Mouse (Mus musculus) CH12.LX (cell line): ENCODE measurements around the gene Ccdc92. TPM values are rescaled to one million over a fixed set of nuclear protein-coding genes. Genes with fewer than 3 reads are reported as not detected.

ENCODE experiments used
- DNase-seq: peaks from one replicate; pipeline ENCODE4 v3.0.0-alpha.2; 2013; ENCODE audit errors: extremely low read depth
- H3K27ac ChIP-seq: 2 replicates; pipeline ENCODE4 v1.5.1; 2012; ENCODE audit warnings: low read depth, mild to moderate bottlenecking, control low read depth, moderate library complexity; ENCODE audit not compliant: insufficient read depth
- H3K27me3 ChIP-seq: replicated peaks from 2 replicates; pipeline ENCODE3; 2012; ENCODE audit warnings: inconsistent platforms
- H3K36me3 ChIP-seq, 2 experiments: replicated peaks in 1 of 2; 2 replicates each; pipeline versions ENCODE3 to v1.6.1; 2012; ENCODE audit warnings: inconsistent platforms in 1 of 2, low read length in 1 of 2, mild to moderate bottlenecking in 1 of 2, mixed read lengths in 1 of 2, moderate library complexity in 1 of 2; ENCODE audit not compliant: control insufficient read depth in 1 of 2, insufficient read depth in 1 of 2
- H3K4me1 ChIP-seq, 2 experiments: 2 replicates each; pipeline ENCODE4 v1.6.1; 2012; ENCODE audit warnings: inconsistent platforms in 1 of 2, moderate library complexity in 1 of 2; ENCODE audit not compliant: insufficient read depth in 2 of 2, control insufficient read depth in 1 of 2
- H3K4me2 ChIP-seq: 2 replicates; pipeline ENCODE4 v1.6.1; 2012; ENCODE audit warnings: low read depth, mild to moderate bottlenecking, control low read depth; ENCODE audit not compliant: poor library complexity, insufficient read depth, severe bottlenecking
- H3K4me3 ChIP-seq, 3 experiments: fragments of 150-350 bp in 1 of 3; sonication (generic) in 1 of 3; replicated peaks in 1 of 3; 2 replicates each; pipeline versions ENCODE3 to v1.5.1; 2011 to 2012; ENCODE audit warnings: low read depth in 2 of 3, low read length in 2 of 3, mild to moderate bottlenecking in 2 of 3, moderate library complexity in 2 of 3, control low read depth in 1 of 3, improper control_type of control experiment in 1 of 3, inconsistent platforms in 1 of 3, mixed read lengths in 1 of 3; ENCODE audit not compliant: poor library complexity in 1 of 3
- H3K79me2 ChIP-seq: replicated peaks from 2 replicates; pipeline ENCODE4 v1.6.1; 2012; ENCODE audit warnings: mild to moderate bottlenecking, moderate library complexity; ENCODE audit not compliant: control insufficient read depth, poor library complexity, insufficient read depth, severe bottlenecking; ENCODE audit errors: extremely low read depth
- H3K9ac ChIP-seq: 2 replicates; pipeline ENCODE4 v1.6.1; 2012; ENCODE audit warnings: low read depth, mild to moderate bottlenecking, control low read depth, moderate library complexity; ENCODE audit not compliant: insufficient read depth
- H3K9me3 ChIP-seq: replicated peaks from 2 replicates; pipeline ENCODE3; 2012; ENCODE audit warnings: low read length, inconsistent platforms, mixed read lengths
- BHLHE40 ChIP-seq: IDR thresholded peaks from 2 replicates; pipeline ENCODE4 v1.6.1; 2011; ENCODE audit warnings: mild to moderate bottlenecking, low read depth, low read length, improper control_type of control experiment
- CTCF ChIP-seq, 2 experiments: IDR thresholded peaks in 1 of 2; conservative IDR thresholded peaks in 1 of 2; 2 replicates each; pipeline ENCODE4 v1.5.1; 2011 to 2012; ENCODE audit warnings: low read depth in 2 of 2, low read length in 2 of 2, improper control_type of control experiment in 1 of 2, inconsistent platforms in 1 of 2, mild to moderate bottlenecking in 1 of 2, moderate library complexity in 1 of 2
- E2F4 ChIP-seq: IDR thresholded peaks from 2 replicates; pipeline ENCODE4 v1.6.1; 2011; ENCODE audit warnings: low read depth, low read length, improper control_type of control experiment; ENCODE audit not compliant: insufficient replicate concordance
- ELF1 ChIP-seq: IDR thresholded peaks from 2 replicates; pipeline ENCODE4 v1.6.1; 2014; ENCODE audit warnings: low read depth, mild to moderate bottlenecking, inconsistent platforms, low read length, improper control_type of control experiment
- HCFC1 ChIP-seq: IDR thresholded peaks from 2 replicates; pipeline ENCODE4 v1.6.1; 2012; ENCODE audit warnings: low read depth, mild to moderate bottlenecking, inconsistent platforms, low read length, improper control_type of control experiment
- IRF4 ChIP-seq: IDR thresholded peaks from 2 replicates; pipeline ENCODE4 v1.6.1; 2014; ENCODE audit warnings: low read depth, mild to moderate bottlenecking, inconsistent platforms, low read length, improper control_type of control experiment
- JUN ChIP-seq: IDR thresholded peaks from 2 replicates; pipeline ENCODE4 v1.6.1; 2011; ENCODE audit warnings: low read depth, mild to moderate bottlenecking, low read length, improper control_type of control experiment, moderate library complexity; ENCODE audit not compliant: insufficient read depth
- JUND ChIP-seq: conservative IDR thresholded peaks from 2 replicates; pipeline ENCODE4 v1.6.1; 2011; ENCODE audit warnings: low read depth, low read length, improper control_type of control experiment
- KAT2A ChIP-seq: IDR thresholded peaks from 2 replicates; pipeline ENCODE4 v1.6.1; 2012; ENCODE audit warnings: low read length, improper control_type of control experiment, inconsistent platforms; ENCODE audit not compliant: insufficient replicate concordance
- MAFK ChIP-seq: IDR thresholded peaks from 2 replicates; pipeline ENCODE4 v1.6.1; 2011; ENCODE audit warnings: low read length, improper control_type of control experiment; ENCODE audit not compliant: insufficient replicate concordance
- MAX ChIP-seq: IDR thresholded peaks from 2 replicates; pipeline ENCODE4 v1.6.1; 2011; ENCODE audit warnings: low read length, improper control_type of control experiment
- MAZ ChIP-seq: IDR thresholded peaks from 2 replicates; pipeline ENCODE4 v1.6.1; 2012; ENCODE audit warnings: low read depth, mild to moderate bottlenecking, inconsistent platforms, low read length, improper control_type of control experiment, moderate library complexity
- MEF2A ChIP-seq: IDR thresholded peaks from 2 replicates; pipeline ENCODE4 v1.6.1; 2014; ENCODE audit warnings: low read depth, mild to moderate bottlenecking, inconsistent platforms, low read length, improper control_type of control experiment, borderline replicate concordance
- MXI1 ChIP-seq: IDR thresholded peaks from 2 replicates; pipeline ENCODE4 v1.6.1; 2011; ENCODE audit warnings: mild to moderate bottlenecking, low read depth, low read length, improper control_type of control experiment
- MYC ChIP-seq: IDR thresholded peaks from 2 replicates; pipeline ENCODE4 v1.6.1; 2011; ENCODE audit warnings: low read depth, mild to moderate bottlenecking, improper control_type of control experiment, low read length
- POLR2A ChIP-seq: IDR thresholded peaks from 2 replicates; pipeline ENCODE4 v1.6.1; 2011; ENCODE audit warnings: low read depth, mild to moderate bottlenecking, improper control_type of control experiment, low read length
- RAD21 ChIP-seq: IDR thresholded peaks from 2 replicates; pipeline ENCODE4 v1.6.1; 2011; ENCODE audit warnings: low read depth, mild to moderate bottlenecking, low read length, improper control_type of control experiment, moderate library complexity
- SIN3A ChIP-seq: IDR thresholded peaks from 2 replicates; pipeline ENCODE4 v1.6.1; 2012; ENCODE audit warnings: low read length, improper control_type of control experiment, inconsistent platforms
- TBP ChIP-seq: conservative IDR thresholded peaks from 2 replicates; pipeline ENCODE4 v1.6.1; 2011; ENCODE audit warnings: low read depth, low read length, improper control_type of control experiment
- ZC3H11A ChIP-seq: IDR thresholded peaks from 2 replicates; pipeline ENCODE4 v1.6.1; 2012; ENCODE audit warnings: low read depth, mild to moderate bottlenecking, inconsistent platforms, low read length, improper control_type of control experiment
- ZKSCAN1 ChIP-seq: IDR thresholded peaks from 2 replicates; pipeline ENCODE4 v1.6.1; 2012; ENCODE audit warnings: low read depth, inconsistent platforms, low read length, improper control_type of control experiment, borderline replicate concordance
- ZMIZ1 ChIP-seq: IDR thresholded peaks from 2 replicates; pipeline ENCODE4 v1.6.1; 2012; ENCODE audit warnings: low read depth, mild to moderate bottlenecking, inconsistent platforms, low read length, improper control_type of control experiment
- ZNF384 ChIP-seq: IDR thresholded peaks from 2 replicates; pipeline ENCODE4 v1.6.1; 2012; ENCODE audit warnings: low read depth, low read length, improper control_type of control experiment, inconsistent platforms
- dilution Hi-C: fragments of 300-500 bp; cut with MboI; formaldehyde crosslinking; loops from 2 replicates; pipeline ENCODE4 v1.14.3; 2020; ENCODE audit warnings: low sequenced_read_pairs; ENCODE audit not compliant: extremely low pct_unique_long_range_greater_than_20kb, extremely low pct_ligation_motif_present
- in situ Hi-C: fragments of 300-500 bp; cut with MboI; formaldehyde crosslinking; loops from 3 replicates; pipeline ENCODE4 v1.14.3; 2019; ENCODE audit warnings: low sequenced_read_pairs, low pct_ligation_motif_present, low pct_unique_long_range_greater_than_20kb, mixed read lengths
- polyA plus RNA-seq: library from polyadenylated mRNA; unstranded; fragments of >175 nt; gene quantifications from 2 replicates; pipeline ENCODE4 v1.2.1, GENCODE M21; 2012; ENCODE audit warnings: low read depth; ENCODE audit not compliant: insufficient read length
- total RNA-seq, 2 experiments: library from RNA; depleted of rRNA; stranded (reverse); fragments of 300-350 nt in 1 of 2; fragments of >200 nt in 1 of 2; gene quantifications; 2 replicates each; pipeline ENCODE4 v1.2.3; 2012 to 2014

Gene Ccdc92
- total and polyA plus RNA-seq, 3 experiments = 0.75 to 1.4 (median 0.76) TPM

- Histone ChIP-seq H3K4me2 (no peak overlapping the region), H3K4me3 (no peak overlapping the region), H3K36me3 (no peaks in the 10 kb centered on the region), H3K27ac (no peak overlapping the region), H3K27me3 (peaks cover 32% of the 10 kb centered on the region), H3K9ac (no peak overlapping the region), H3K79me2 (no peaks in the 10 kb centered on the region), H3K4me1 (no peaks in the 10 kb centered on the region), H3K9me3 (no peaks in the 10 kb centered on the region)
- dilution Hi-C loops = no loop called here
- no peak for TF ChIP-seq ZKSCAN1
- TF ChIP-seq ELF1 = no peak
- no peak for TF ChIP-seq ZNF384
- no peak for DNase-seq
- in situ Hi-C loops = no loop called here
These were observed 45.2 kb downstream of the Ccdc92 start for GRCm38 (mm10) chr5:124817050-124817449.

- no peaks in the 10 kb centered on the region for H3K79me2 ChIP-seq
- dilution Hi-C loops (no loop called here), in situ Hi-C loops (no loop called here)
- no peak overlapping the region for H3K4me2 ChIP-seq
- H3K9ac ChIP-seq = no peak overlapping the region
- no peak overlapping the region for H3K27ac ChIP-seq
- peaks cover 23% of the 10 kb centered on the region for H3K27me3 ChIP-seq
- H3K36me3 ChIP-seq = no peaks in the 10 kb centered on the region
- H3K4me3 ChIP-seq = no peak overlapping the region
- TF ChIP-seq ELF1 (no peak), ZC3H11A (no peak), MAX (no peak), MYC (no peak), MEF2A (no peak), JUN (no peak), E2F4 (no peak), MAZ (no peak)
- no peaks in the 10 kb centered on the region for H3K4me1 ChIP-seq
- DNase-seq = no peak
- no peaks in the 10 kb centered on the region for H3K9me3 ChIP-seq
These were observed 47.4 kb downstream of the Ccdc92 start for GRCm38 (mm10) chr5:124814797-124815196.

GRCm38 (mm10) chr5:124812466-124812865 is 49.8 kb downstream of the Ccdc92 start:
- no peak overlapping the region for H3K4me2 ChIP-seq
- in situ Hi-C loops (no loop called here), dilution Hi-C loops (no loop called here)
- H3K27me3 ChIP-seq = peaks cover 14% of the 10 kb centered on the region
- no peak for DNase-seq
- H3K4me1 ChIP-seq = no peaks in the 10 kb centered on the region
- TF ChIP-seq MXI1 = no peak
- no peak for TF ChIP-seq POLR2A
- no peak for TF ChIP-seq HCFC1
- TF ChIP-seq ZMIZ1 = no peak
- no peak for TF ChIP-seq KAT2A
- TF ChIP-seq TBP = no peak
- TF ChIP-seq RAD21 = no peak
- no peak for TF ChIP-seq ELF1
- TF ChIP-seq SIN3A = no peak
- no peak for TF ChIP-seq CTCF (conservative IDR thresholded peaks at IDR 0.05 in 1 of 2, IDR thresholded peaks at IDR 0.05 in 1 of 2; ENCODE audit: low read depth in 2 of 2, low read length in 2 of 2)
- no peak for TF ChIP-seq MAFK
- no peak for TF ChIP-seq ZKSCAN1
- TF ChIP-seq IRF4 = no peak
- TF ChIP-seq JUND = no peak
- TF ChIP-seq BHLHE40 = no peak
- H3K9me3 ChIP-seq = peaks cover 7% of the 10 kb centered on the region
- no peaks in the 10 kb centered on the region for H3K79me2 ChIP-seq
- no peak overlapping the region for H3K9ac ChIP-seq
- no peak overlapping the region for H3K4me3 ChIP-seq
- H3K27ac ChIP-seq = no peak overlapping the region
- H3K36me3 ChIP-seq = no peaks in the 10 kb centered on the region
